Mouse (Mus musculus) heart, postnatal 14 days (tissue): Measurements from ENCODE around the gene Plekhb1. TPM values are rescaled to one million over a fixed set of nuclear protein-coding genes. Genes with fewer than 3 reads are reported as not detected.

Experiments
- DNase-seq, 2 experiments: peaks; one replicate each; pipeline ENCODE4 v3.0.0; 2021 to 2022
- intact Hi-C: fragments of 180-260 bp; cut with DNase I; formaldehyde crosslinking; loops from one replicate; pipeline ENCODE4 v1.15.1; 2025
- total RNA-seq, 2 experiments: library from RNA; stranded (reverse); gene quantifications; 2 replicates each; pipeline ENCODE4 v1.2.3; 2021

The Plekhb1 gene
- total RNA-seq, 2 experiments from 2014 or later: 1.8 to 2.3 TPM

DNA sequence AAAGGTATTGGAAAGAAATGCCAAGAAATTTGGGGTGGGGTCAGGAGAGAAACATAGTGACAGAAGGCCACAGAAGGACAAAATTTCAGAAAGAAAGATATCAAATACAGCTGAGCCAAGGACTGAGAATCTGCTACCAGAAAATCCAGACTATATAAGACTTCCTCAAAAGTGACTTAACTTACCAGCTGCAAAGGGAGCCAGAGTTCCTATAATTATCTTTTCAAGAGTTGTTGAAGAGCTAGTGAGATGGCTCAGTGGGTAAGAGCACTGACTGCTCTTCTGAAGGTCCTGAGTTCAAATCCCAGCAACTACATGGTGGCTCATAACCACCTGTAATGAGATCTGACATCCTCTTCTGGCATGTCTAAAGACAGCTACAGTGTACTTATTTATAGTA lies 68.9 kb downstream of the Plekhb1 start:
- intact Hi-C loops: no loop called here
- DNase-seq: no peak

Other genes with a start within 250 kb of the Plekhb1 start
- 10 to 100 TPM; 50.0 to 74.5 TPM for gene Ucp3, start 189.4 kb downstream of the Plekhb1 start, total RNA-seq
- gene Ucp2, start 169.1 kb downstream of the Plekhb1 start, total RNA-seq: 100 to 1,000 TPM; 781 to 850 TPM
- gene Dnajb13, start 147.5 kb downstream of the Plekhb1 start, total RNA-seq: not detected
- 10 to 100 TPM; 13.0 to 13.3 TPM for gene Coa4, start 125.3 kb downstream of the Plekhb1 start, total RNA-seq
- gene Rab6a, start 55.0 kb downstream of the Plekhb1 start, total RNA-seq: 10 to 100 TPM; 66.0 to 67.1 TPM
- gene Mrpl48, start 54.1 kb downstream of the Plekhb1 start, total RNA-seq: 10 to 100 TPM; 65.9 to 70.4 TPM
- 10 to 100 TPM; 46.6 to 50.7 TPM for gene Fam168a, start 44.2 kb upstream of the Plekhb1 start, total RNA-seq
- 1 to 10 TPM; 2.4 to 3.3 TPM for gene Relt, start 201.0 kb upstream of the Plekhb1 start, total RNA-seq